Mouse (Mus musculus): ENCODE results near the gene Arf4. TPM values are rescaled to one million over a fixed set of nuclear protein-coding genes. Genes with fewer than 3 reads are reported as not detected.
A peak's percentile ranks its signal among the peaks of the same experiment; 100 is the strongest.

The Arf4 gene
- polyA plus RNA-seq, 1 experiment from 2014 or later, result 643 TPM

GRCm38 (mm10) chr14:26658178-26658577 is 20.3 kb downstream of the Arf4 start:
- Histone ChIP-seq H3K4me1 (replicated peaks; ENCODE audit: control insufficient read depth, insufficient read depth, low read length) (no peaks in the 10 kb centered on the region), H3K4me2 (ENCODE audit: low read length) (no peak overlapping the region), H3K9ac (replicated peaks; ENCODE audit: low read depth, low read length) (no peak overlapping the region), H3K9me3 (ENCODE audit: control insufficient read depth, low read length) (no peaks in the 10 kb centered on the region), H3K4me3 (replicated peaks; ENCODE audit: low read length) (no peak overlapping the region), H3K36me3 (ENCODE audit: control insufficient read depth, insufficient read depth) (peaks cover 26% of the 10 kb centered on the region), H3K27ac (ENCODE audit: low read length) (no peak overlapping the region), H3K27me3 (replicated peaks; ENCODE audit: control insufficient read depth, insufficient read depth, low read length) (no peaks in the 10 kb centered on the region)
- ATAC-seq, result no peak

GRCm38 (mm10) chr14:26660233-26660632 is 22.4 kb downstream of the Arf4 start:
- H3K4me2 ChIP-seq (ENCODE audit: low read length), result no peak overlapping the region
- 97% methylated on average over 1 of the region's 1 CpGs for WGBS
- no peak overlapping the region for H3K27ac ChIP-seq (ENCODE audit: low read length)
- peaks cover 16% of the 10 kb centered on the region for H3K36me3 ChIP-seq (ENCODE audit: control insufficient read depth, insufficient read depth)
- no peaks in the 10 kb centered on the region for H3K9me3 ChIP-seq (ENCODE audit: control insufficient read depth, low read length)
- H3K9ac ChIP-seq (replicated peaks; ENCODE audit: low read depth, low read length), result no peak overlapping the region
- H3K27me3 ChIP-seq (replicated peaks; ENCODE audit: control insufficient read depth, insufficient read depth, low read length), result no peaks in the 10 kb centered on the region
- no peak overlapping the region for H3K4me3 ChIP-seq (replicated peaks; ENCODE audit: low read length)
- ATAC-seq, result no peak
- no peaks in the 10 kb centered on the region for H3K4me1 ChIP-seq (replicated peaks; ENCODE audit: control insufficient read depth, insufficient read depth, low read length)

- Histone ChIP-seq H3K27ac (ENCODE audit: low read length) (no peak overlapping the region), H3K27me3 (replicated peaks; ENCODE audit: control insufficient read depth, insufficient read depth, low read length) (no peaks in the 10 kb centered on the region), H3K4me2 (ENCODE audit: low read length) (no peak overlapping the region), H3K9me3 (ENCODE audit: control insufficient read depth, low read length) (no peaks in the 10 kb centered on the region), H3K4me1 (replicated peaks; ENCODE audit: control insufficient read depth, insufficient read depth, low read length) (peaks cover 8% of the 10 kb centered on the region), H3K9ac (replicated peaks; ENCODE audit: low read depth, low read length) (no peak overlapping the region), H3K36me3 (ENCODE audit: control insufficient read depth, insufficient read depth) (peaks cover 5% of the 10 kb centered on the region), H3K4me3 (replicated peaks; ENCODE audit: low read length) (no peak overlapping the region)
- 91% methylated on average over 3 of the region's 3 CpGs for WGBS
- no peak for ATAC-seq
Observed at GRCm38 (mm10) chr14:26662016-26662415, 24.1 kb downstream of the Arf4 start.

GRCm38 (mm10) chr14:26662488-26662887 is 24.6 kb downstream of the Arf4 start:
- ATAC-seq, result no peak
- H3K36me3 ChIP-seq (ENCODE audit: control insufficient read depth, insufficient read depth), result peaks cover 3% of the 10 kb centered on the region
- no peak overlapping the region for H3K4me3 ChIP-seq (replicated peaks; ENCODE audit: low read length)
- 91% methylated on average over 2 of the region's 2 CpGs for WGBS
- H3K4me1 ChIP-seq (replicated peaks; ENCODE audit: control insufficient read depth, insufficient read depth, low read length), result peaks cover 10% of the 10 kb centered on the region
- no peak overlapping the region for H3K4me2 ChIP-seq (ENCODE audit: low read length)
- no peak overlapping the region for H3K27ac ChIP-seq (ENCODE audit: low read length)
- H3K9me3 ChIP-seq (ENCODE audit: control insufficient read depth, low read length), result no peaks in the 10 kb centered on the region
- H3K9ac ChIP-seq (replicated peaks; ENCODE audit: low read depth, low read length), result no peak overlapping the region
- no peaks in the 10 kb centered on the region for H3K27me3 ChIP-seq (replicated peaks; ENCODE audit: control insufficient read depth, insufficient read depth, low read length)

GRCm38 (mm10) chr14:26663851-26664250 is 26.0 kb downstream of the Arf4 start:
- no peak for ATAC-seq
- no peak overlapping the region for H3K27ac ChIP-seq (ENCODE audit: low read length)
- H3K36me3 ChIP-seq (ENCODE audit: control insufficient read depth, insufficient read depth), result peaks cover 3% of the 10 kb centered on the region
- WGBS, result 92% methylated on average over 2 of the region's 2 CpGs
- H3K9me3 ChIP-seq (ENCODE audit: control insufficient read depth, low read length), result no peaks in the 10 kb centered on the region
- H3K4me1 ChIP-seq (replicated peaks; ENCODE audit: control insufficient read depth, insufficient read depth, low read length), result peaks cover 16% of the 10 kb centered on the region
- no peak overlapping the region for H3K4me3 ChIP-seq (replicated peaks; ENCODE audit: low read length)
- H3K4me2 ChIP-seq (ENCODE audit: low read length), result no peak overlapping the region
- no peak overlapping the region for H3K9ac ChIP-seq (replicated peaks; ENCODE audit: low read depth, low read length)
- no peaks in the 10 kb centered on the region for H3K27me3 ChIP-seq (replicated peaks; ENCODE audit: control insufficient read depth, insufficient read depth, low read length)

GRCm38 (mm10) chr14:26667991-26668370 is 30.1 kb downstream of the Arf4 start:
- Histone ChIP-seq H3K27ac (ENCODE audit: low read length) (no peak overlapping the region; the same call in 1 of the 2 replicates), H3K27me3 (replicated peaks; ENCODE audit: control insufficient read depth, insufficient read depth, low read length) (no peaks in the 10 kb centered on the region; the same call in 1 of the 2 replicates), H3K4me2 (ENCODE audit: low read length) (peak overlapping the region; percentile 90), H3K9ac (replicated peaks; ENCODE audit: low read depth, low read length) (peak overlapping the region; percentile 85), H3K9me3 (ENCODE audit: control insufficient read depth, low read length) (no peaks in the 10 kb centered on the region), H3K4me3 (replicated peaks; ENCODE audit: low read length) (peak overlapping the region; percentile 97), H3K36me3 (ENCODE audit: control insufficient read depth, insufficient read depth) (no peaks in the 10 kb centered on the region; the same call in 1 of the 2 replicates), H3K4me1 (replicated peaks; ENCODE audit: control insufficient read depth, insufficient read depth, low read length) (peaks cover 21% of the 10 kb centered on the region)
- ATAC-seq, result no peak
- WGBS, result 25% methylated on average over 6 of the region's 6 CpGs

GRCm38 (mm10) chr14:26668371-26669291 is 30.8 kb downstream of the Arf4 start:
- peak overlapping the region; percentile 85 for H3K9ac ChIP-seq (replicated peaks; ENCODE audit: low read depth, low read length)
- peak overlapping the region; percentile 90 for H3K4me2 ChIP-seq (ENCODE audit: low read length)
- ATAC-seq, result peak; percentile 49
- H3K27ac ChIP-seq (ENCODE audit: low read length), result peak overlapping the region; percentile 95
- peaks cover 21% of the 10 kb centered on the region for H3K4me1 ChIP-seq (replicated peaks; ENCODE audit: control insufficient read depth, insufficient read depth, low read length)
- H3K27me3 ChIP-seq (replicated peaks; ENCODE audit: control insufficient read depth, insufficient read depth, low read length), result no peaks in the 10 kb centered on the region; the same call in 1 of the 2 replicates
- H3K9me3 ChIP-seq (ENCODE audit: control insufficient read depth, low read length), result no peaks in the 10 kb centered on the region
- WGBS, result 1% methylated on average over 73 of the region's 73 CpGs
- no peaks in the 10 kb centered on the region; the same call in 1 of the 2 replicates for H3K36me3 ChIP-seq (ENCODE audit: control insufficient read depth, insufficient read depth)
- H3K4me3 ChIP-seq (replicated peaks; ENCODE audit: low read length), result peak overlapping the region; percentile 97

- H3K9me3 ChIP-seq (ENCODE audit: control insufficient read depth, low read length), result no peaks in the 10 kb centered on the region
- no peaks in the 10 kb centered on the region; the same call in 1 of the 2 replicates for H3K27me3 ChIP-seq (replicated peaks; ENCODE audit: control insufficient read depth, insufficient read depth, low read length)
- ATAC-seq, result peak; percentile 96
- WGBS, result under 1% methylated on average over 68 of the region's 70 CpGs
- H3K4me3 ChIP-seq (replicated peaks; ENCODE audit: low read length), result peak within 1 kb of the TSS; percentile 97
- peak within 1 kb of the TSS; percentile 90 for H3K4me2 ChIP-seq (ENCODE audit: low read length)
- H3K36me3 ChIP-seq (ENCODE audit: control insufficient read depth, insufficient read depth), result no peaks in the 10 kb centered on the region; the same call in 1 of the 2 replicates
- H3K27ac ChIP-seq (ENCODE audit: low read length), result peak within 1 kb of the TSS; percentile 95
- H3K9ac ChIP-seq (replicated peaks; ENCODE audit: low read depth, low read length), result peak within 1 kb of the TSS; percentile 85
- peaks cover 21% of the 10 kb centered on the region for H3K4me1 ChIP-seq (replicated peaks; ENCODE audit: control insufficient read depth, insufficient read depth, low read length)
Observed at GRCm38 (mm10) chr14:26669292-26670073, 31.6 kb downstream of the Arf4 start, which contains the start of gene Pde12. Gene Pde12 (minus strand): TSS chr14:26669883.

GRCm38 (mm10) chr14:26670964-26671363 is 33.1 kb downstream of the Arf4 start:
- Histone ChIP-seq H3K4me2 (ENCODE audit: low read length) (no peak overlapping the region), H3K27ac (ENCODE audit: low read length) (no peak overlapping the region)

More at GRCm38 (mm10) chr14:26670964-26671363, 33.1 kb downstream of the Arf4 start:
- Histone ChIP-seq H3K36me3 (ENCODE audit: control insufficient read depth, insufficient read depth) (no peaks in the 10 kb centered on the region), H3K9me3 (ENCODE audit: control insufficient read depth, low read length) (no peaks in the 10 kb centered on the region), H3K4me1 (replicated peaks; ENCODE audit: control insufficient read depth, insufficient read depth, low read length) (peaks cover 21% of the 10 kb centered on the region), H3K9ac (replicated peaks; ENCODE audit: low read depth, low read length) (no peak overlapping the region), H3K4me3 (replicated peaks; ENCODE audit: low read length) (no peak overlapping the region), H3K27me3 (replicated peaks; ENCODE audit: control insufficient read depth, insufficient read depth, low read length) (no peaks in the 10 kb centered on the region; the same call in 1 of the 2 replicates)
- no peak for ATAC-seq
